Mouse (Mus musculus) kidney, adult 9 months (tissue): ENCODE measurements around the gene Gm39566.
"Not testable (repeated sequence)": the region's sequence is repeated elsewhere in the genome, so short reads cannot be mapped to it uniquely, and the experiment has no call there.

Experiments used
- DNase-seq: peaks from one replicate; pipeline ENCODE4 v3.0.0; 2022

Gene Gm39566

DNA sequence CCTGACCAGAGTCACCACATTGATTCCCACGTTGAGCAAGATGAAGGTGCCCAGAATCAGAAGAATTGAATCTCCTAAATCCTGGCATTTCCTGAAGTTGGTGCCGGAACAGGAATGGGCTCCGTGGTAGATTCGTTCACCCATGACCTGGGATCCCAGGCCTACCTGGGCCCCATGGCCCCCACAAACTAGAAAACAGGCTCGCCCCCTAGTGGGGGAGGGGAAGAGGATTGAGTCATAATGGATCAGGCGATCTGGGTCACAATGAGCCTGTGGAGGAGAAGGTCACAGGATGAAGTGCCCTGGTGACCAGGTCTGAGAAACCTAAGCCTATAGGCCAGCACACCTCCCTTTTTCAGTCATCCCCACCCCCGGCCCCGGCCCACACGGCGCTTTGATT is at the start of gene Gm39566:
TSS of gene Gm39566 (minus strand) at position 144 of the 400 bp plus-strand sequence.
- no peak for DNase-seq

DNA sequence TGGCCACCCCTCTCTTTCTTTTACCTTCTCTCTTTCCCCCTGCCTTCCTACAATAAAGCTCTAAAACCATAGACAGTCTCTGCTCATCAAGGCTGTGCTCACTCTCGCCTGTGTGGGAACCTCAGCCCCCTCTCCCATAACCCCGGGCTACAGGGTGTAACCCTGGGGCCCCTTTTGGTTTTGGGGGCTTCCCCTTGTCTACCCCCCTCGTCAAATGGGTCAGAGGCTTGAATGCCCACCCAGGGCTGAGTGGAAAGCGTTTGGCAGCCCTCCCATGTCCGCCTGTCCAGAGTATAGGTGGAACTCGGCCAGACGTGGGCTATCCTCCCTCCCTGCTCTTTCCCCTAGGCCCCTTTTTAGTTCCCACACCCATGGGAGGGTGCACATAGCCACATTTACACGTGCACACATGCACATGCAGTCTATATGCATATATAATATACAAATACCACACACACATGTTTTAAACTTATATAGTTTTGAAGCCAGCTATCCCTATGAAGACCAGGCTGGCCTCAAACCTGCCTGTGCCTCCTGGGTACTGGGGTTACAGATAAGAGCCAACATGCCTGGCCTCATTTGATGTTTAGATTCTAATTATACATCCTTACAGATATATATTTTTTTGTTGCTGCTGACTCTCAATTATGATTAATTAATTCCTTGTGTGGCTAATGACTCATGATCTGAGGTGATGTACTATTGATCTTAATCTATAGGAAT is 49.2 kb upstream of the Gm39566 start:
- DNase-seq: no peak

DNA sequence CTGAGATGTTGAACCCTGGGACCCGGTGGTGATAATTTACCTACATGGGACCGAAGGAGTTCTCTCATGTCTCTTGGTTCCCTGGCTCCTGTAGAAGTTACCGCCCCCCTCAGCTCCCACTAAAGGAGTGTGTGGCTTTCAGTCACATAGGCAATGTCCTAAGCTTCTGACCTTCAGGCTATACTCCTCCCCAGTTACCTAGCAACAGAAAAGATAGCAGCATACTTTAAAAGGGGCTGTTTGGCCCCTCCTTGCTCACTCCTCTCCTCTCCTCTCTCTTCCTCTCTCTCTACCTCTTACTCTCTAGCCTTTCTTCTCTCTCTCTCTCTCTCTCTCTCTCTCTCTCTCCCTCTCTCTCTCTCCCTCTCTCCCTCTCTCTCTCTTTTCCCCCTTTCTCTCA is 48.6 kb upstream of the Gm39566 start:
- not testable (repeated sequence) for DNase-seq

DNA sequence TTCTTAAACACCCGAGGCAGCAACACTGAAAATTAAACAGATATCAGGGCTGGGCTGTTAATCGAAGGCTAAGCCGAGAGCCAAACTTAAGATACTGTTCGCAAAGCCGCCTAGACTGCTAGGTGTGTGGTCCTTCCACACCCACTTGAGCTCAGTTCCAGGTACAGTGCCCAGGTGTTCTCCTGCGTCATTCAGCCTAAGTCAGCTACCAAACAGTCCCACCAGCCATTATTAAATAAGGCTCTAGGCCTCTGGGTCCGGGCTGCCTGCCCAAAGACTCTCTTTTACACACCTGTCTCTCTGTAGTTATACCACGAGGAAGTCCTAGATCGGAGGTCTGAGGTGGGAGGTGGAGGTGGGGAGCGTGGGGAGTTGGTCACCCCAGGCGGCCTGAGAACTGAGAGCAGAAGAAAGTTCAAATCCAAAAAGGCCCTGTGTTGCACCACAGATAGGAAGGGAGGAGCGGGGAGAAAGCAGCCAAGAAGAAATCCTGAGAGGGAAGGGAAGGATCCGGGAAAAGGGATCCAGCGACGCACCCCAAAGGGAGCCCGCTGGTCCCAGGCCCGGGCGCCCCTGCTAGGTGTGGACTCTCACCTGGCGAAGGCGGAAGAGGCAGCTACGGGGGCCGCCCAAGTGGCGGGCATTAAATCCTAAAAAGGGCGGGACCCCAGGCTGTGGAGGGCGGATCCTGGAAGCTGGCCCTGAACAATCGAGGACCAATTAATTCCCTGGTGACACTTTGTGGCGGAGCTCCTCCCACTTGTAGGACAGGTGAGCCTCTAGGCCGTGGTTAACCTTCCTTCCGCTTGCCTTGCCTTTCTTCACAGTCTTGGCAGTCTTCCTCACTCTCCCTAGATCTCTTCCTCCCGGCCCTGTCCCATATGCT is 43.3 kb upstream of the Gm39566 start, which contains the start of gene Tnk1:
TSS of gene Tnk1 (minus strand) at position 618 of the 886 bp plus-strand sequence.
- peak; percentile 74 for DNase-seq

DNA sequence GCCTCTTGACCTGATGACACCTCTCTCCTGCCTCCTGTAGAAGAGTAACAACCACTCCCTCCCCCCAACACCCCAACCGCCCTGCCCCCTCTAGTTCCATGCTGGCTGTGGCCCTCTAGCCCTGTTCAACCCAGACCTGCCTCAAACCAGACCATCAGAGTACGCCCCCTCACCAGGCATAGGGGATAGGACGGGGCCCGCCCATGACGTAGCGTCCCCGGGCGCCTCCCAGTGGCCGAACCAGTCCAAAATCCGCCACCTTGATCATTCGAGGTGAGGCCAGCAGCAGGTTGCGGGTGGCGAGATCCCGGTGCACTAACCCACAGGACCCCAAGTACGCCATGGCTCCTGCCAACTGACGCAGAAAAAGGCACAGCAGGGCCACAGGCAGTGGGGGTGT is 40.2 kb upstream of the Gm39566 start:
- peak; percentile 41 for DNase-seq

DNA sequence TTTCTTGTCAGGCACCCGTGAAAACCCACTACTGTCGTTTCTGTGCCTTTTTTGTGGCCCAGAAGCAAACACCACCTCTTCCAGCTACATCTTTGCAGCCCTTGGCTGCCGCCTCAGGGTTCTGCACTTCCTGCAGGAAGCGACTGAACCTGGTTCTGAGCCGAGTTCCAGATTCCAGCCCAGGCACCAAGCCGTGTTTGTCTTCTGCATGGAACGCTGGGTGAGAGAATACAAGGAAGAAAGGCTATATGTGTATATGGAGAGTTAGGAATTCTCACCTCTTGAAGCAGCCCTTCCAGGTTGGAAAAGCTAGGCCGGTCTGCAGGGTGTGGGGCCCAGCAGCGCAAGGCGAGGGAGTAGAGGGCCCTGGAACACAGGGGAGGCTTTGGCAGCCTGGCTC is 39.6 kb upstream of the Gm39566 start:
- no peak for DNase-seq

DNA sequence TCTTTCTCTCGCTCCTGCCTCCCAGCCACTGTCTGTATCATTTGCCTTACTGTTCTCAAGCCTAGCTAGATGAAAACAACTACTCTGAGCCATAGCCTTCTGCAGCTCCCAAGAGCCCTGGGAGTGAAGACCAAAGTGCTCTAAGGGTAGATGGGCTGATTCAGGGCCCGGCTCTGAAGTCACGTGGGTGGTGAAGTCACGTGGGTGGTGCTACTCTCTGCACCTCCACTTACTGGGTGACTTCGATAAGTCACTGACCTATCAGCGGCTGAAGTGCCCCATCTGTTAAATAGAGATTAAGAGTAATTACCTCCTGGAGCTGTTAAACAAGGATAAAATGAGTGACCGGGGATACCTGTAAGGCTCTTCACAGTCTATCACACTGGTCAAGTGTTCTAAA is 38.9 kb upstream of the Gm39566 start:
- peak; percentile 50 for DNase-seq

DNA sequence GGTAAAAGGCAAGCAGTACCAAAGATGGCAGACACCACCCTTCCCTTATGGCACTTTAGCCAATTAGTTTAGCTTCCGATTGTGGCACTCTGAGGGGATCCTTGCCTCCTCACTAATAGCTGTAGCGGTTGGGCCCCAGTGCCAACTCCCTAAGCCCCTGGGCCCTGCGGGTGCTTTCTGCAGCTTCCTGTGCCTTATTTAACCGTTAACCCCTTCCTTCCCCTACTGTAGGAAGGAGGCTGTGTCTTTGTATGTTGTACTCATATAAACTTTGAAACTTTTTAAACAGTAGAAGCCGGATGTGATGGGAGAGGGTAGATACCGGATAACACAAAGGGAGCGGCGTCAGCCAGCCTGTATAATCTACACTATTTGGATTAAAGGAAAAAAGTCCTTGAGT is 35.7 kb upstream of the Gm39566 start:
- DNase-seq: no peak

DNA sequence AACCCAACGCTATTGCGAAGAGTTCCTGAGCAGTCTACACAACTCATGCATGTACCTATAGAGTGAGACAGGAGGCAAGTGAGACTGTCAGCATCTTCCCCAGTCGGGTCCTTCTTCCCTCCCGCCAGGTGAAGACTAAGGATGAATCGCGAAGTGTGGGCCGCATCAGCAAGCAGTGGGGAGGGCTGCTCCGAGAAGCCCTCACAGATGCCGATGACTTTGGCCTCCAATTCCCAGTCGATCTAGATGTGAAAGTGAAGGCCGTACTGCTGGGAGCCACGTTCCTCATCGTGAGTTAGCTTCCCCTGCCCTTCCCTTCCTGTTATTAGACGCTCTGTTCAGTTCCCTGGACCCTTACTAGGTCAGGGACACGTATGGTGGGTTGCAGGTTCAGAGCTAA is 34.8 kb upstream of the Gm39566 start:
- DNase-seq: no peak

DNA sequence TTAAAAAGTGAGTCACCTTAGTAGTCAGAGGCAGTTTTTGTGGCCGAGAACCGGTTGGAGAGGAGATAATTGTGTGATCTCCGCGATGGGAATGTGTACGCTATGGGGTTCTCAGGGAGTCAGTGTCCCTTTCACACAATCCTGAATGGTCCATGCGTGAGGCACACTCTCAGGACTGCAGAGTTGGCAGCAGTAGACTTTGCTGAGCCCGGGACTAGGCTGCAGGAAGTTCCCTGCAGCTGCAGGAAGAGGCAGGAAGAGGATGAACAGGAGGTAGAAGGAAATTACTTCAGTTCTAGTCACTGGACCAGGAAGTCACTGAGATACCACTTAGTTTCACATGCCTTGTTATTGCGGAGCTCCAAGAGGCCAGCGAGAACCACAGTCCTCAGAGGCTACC is 34.0 kb upstream of the Gm39566 start:
- DNase-seq: no peak

DNA sequence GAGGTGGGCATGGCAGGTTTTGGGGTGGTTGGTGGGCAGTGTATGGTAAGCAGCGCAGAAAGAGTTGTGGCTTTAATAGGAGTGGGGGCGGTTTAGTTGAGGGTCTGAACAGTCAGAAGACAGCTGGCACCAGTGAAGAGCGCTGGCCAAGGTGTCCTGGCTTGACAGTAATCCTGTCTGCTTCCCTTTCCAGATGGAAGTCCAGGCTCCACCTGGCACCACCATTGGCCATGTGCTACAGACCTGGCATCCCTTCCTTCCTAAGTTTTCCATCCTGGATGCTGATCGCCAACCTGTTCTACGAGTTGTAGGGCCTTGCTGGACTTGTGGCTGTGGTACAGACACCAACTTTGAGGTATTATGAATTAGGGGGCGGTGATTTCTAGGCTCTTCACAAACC is 32.9 kb upstream of the Gm39566 start:
- no peak for DNase-seq

DNA sequence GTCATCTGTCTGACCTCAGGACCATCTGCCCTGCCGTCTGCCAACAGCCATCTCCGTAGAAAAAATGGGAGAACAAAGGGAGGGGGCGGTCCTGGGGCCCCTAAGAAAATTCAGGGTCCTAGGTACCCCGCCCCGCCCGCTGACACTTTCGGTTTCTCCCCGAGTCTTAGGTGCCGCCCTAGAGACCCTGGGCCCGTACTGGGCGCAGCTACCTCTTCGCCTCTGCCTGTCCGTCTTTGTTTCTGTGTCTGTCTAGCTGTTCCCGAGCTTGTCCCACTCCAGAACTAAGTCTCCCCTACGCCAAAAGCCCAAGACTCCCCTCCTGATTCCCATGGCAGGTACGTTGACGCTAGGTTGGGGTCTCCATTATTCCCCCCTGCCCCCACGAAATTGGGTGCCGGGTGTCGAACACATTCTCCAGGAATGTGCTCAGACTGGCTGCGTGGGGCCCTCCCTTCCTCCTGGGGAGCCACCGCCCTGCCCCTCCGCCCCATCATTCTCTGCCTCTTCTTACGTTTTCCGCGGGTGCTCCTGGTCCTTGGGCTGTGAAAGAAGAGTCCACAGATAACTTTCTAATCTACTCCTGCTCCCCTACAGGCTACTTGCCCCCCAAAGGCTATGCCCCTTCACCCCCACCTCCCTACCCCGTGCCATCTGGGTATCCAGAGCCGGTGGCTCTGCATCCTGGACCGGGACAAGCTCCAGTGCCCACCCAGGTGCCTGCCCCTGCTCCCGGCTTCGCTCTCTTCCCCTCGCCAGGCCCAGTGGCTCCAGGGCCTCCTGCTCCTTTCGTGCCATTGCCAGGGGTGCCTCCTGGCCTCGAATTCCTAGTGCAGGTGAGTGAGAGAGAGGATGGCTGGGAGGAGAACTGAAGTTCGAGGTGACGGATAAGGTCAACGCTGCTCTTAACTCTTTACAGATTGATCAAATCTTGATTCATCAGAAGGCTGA is 31.9 kb upstream of the Gm39566 start:
- no peak for DNase-seq

DNA sequence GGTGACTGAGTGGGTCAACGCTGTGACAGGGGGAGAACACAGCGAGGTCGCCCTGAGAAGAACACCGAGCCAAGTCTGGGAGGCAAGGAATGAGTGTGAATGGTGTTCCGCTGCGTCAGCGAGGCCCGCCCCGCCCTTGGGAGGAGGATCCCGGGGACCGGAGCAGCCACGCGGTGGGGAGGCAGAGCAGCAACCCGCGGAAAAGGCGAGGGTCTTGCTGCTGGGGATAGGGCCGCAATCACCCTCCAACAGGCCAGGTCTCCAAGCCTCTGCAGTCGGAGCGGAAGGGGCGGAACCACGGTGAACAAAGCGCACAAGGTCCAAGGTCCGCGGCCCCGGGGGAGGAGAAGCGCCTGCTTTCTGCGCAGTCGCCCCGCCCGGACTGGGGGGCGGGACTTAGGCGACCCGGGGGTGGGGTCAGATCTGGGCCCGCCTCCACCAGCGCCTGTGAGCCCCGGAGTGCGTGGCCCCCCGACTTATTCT is 31.1 kb upstream of the Gm39566 start, which contains the start of gene Plscr3:
TSS of gene Plscr3 (plus strand) at position 179 of the 483 bp plus-strand sequence.
- DNase-seq: peak; percentile 96

DNA sequence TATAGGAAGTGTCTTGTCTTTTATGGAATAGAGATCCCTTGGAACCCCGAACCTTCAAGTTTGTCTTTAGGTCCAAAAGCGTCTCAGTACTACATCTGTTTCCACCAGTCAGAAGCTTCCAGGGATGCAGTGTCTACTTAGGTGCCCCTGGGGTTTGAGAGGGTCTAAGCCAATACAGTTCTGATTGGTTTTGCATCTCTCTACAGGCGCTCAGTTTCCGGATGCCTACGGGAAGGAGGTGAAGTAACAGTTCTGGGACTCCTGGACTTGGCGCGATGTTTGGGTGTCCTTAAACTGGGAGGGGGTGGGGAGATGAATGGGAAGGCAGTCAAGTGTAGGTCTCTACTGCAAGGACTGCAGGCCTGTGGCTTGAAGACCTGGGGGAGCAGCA is 23.6 kb upstream of the Gm39566 start:
- no peak for DNase-seq

DNA sequence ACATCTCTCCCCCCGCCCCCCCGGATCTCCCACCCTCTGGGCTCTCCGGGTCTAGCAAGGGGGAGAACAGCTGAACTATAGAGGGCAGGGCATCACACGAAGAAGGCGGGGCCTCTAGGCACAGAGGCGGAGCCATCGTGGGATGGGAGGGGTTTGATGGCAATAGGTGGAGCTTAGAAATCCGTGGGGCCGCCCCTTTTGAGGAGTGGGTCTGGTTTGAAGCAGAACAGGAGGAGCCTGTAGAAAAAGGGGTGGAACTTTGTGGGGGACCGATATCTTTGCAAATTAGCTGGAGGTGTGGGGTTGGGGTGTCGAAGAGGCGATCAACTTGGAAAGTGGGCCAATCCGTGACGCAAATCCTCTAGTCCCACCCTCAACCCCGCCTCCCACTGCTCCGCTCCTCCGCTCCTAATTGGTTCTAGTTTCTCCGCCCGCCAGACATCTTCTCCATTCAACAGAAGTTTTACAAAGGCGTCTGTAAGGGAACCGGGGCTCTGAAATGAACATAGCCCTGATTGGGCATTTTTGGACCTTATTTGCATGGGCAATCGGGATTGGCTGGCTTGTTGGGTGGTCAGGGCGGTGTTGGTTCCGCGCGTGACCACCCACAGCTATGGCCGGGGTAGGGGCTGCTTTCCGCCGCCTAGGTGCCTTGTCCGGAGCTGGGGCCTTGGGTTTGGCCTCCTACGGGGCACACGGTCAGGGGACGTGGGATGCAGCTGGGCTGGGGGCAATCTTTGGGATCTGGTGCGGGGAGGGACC is 23.0 kb upstream of the Gm39566 start, which contains the start of gene Tmem256:
TSS of gene Tmem256 (plus strand) at position 563 of the 762 bp plus-strand sequence.
- DNase-seq: peak; percentile 99

DNA sequence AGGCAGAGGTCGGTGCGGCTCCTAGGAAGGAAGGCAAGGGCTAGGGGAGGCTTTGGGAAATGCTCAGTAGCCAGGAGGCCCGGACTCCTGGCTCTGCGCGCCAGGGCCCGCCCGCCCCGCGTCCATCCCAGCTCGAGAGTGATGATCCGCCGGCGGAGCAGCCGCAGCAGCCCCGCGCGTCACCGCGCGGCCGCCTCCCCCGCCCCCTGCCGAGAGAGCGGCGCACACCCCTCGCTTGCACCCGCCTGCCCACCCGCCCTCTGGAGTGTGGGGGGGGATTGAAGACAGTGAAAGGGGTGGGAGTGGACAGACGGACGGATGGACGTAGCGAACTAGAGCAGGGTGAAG is 22.5 kb upstream of the Gm39566 start, which contains the start of gene Nlgn2:
TSS of gene Nlgn2 (minus strand) at position 181 of the 348 bp plus-strand sequence.
- no peak for DNase-seq

DNA sequence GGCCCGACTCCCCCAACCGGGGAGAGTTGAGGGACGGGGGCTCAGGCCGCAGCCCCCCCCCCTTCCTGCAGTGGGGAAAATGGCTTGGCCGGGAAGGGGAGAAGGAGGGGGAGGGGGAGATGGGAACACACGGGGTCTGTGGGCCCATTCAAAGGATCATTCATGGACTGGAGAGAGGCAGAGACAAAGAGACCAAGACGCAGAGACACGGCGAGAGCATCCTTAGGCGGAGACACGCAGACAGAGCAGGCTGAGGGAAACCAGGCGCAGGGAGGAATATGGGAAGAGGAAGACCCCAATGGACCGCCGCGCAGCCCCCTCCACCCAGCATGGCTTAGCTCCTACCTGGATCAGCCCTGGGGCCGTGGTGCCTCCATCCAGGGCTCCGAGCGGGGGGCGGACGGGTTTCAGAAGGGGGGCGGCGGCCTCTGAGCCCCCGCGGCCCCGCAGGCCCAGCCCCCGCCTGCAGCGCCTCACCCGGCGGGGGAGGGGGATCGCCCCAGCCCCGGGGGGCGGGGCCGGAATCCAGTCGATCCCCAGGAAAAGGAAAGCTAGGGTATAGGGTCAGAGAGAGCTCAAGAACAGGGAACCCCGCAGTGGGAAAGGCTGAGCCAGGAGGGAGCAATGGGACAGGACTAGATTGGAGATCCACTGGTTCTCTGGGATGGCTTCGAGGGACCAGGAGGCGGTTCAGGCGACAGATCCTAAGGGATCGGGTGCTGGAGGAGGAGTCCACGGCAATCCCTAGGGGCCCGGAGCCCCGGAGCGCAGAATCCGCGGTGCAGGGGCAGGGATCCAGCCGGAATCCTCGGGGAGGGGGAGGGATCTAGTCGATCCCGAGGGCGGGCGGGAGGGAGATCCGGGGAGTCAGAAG is 21.8 kb upstream of the Gm39566 start:
- DNase-seq: peak; percentile 30

DNA sequence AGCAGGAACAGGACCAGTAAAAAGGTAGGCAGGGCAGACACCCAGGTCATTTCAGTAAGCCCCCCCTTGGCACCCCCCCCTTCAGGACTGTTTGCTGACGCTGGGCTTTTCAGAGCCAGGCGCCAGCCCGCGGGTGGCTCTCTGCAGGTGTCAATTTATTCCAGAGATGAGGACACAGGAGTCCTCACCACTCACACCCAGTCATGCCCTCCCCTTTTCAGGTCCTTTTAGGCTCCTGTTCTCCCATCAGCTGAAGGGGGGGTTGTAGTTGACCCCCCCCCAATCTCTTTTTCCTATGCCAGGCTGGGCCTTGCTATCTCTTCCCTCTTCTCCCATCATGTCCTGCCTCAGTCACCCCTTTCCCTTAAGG is 20.9 kb upstream of the Gm39566 start:
- no peak for DNase-seq

DNA sequence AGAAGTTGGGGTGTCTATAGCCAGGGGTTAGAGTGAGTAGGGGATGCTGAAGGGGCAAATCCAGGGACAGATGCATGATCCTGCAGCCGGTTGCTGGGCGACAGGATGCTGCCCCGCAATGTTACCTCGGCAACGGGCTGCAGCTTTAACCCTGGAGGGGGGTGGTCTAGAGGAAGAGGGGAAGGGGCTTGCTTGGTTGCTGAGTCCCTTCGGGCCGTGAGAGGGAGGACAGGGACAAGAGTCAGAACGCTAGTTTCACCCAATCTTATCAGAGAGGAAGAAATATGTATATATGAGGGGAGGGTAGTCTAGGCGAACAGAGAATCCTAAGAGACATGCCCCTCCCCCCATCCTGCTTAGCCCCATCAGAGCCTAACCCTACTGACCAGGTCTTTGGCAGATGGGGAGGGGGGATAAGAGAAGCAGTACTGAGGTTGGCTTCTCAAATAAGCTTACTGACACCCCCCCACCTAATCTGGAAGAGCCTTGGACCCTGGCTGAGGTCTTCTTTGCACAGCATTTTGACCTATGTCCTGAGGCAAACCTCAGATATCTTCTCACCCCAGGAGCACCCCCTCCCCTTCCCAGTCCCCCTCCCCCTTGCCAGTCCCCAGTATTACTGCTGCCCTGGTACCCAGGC is 20.3 kb upstream of the Gm39566 start:
- DNase-seq: no peak

DNA sequence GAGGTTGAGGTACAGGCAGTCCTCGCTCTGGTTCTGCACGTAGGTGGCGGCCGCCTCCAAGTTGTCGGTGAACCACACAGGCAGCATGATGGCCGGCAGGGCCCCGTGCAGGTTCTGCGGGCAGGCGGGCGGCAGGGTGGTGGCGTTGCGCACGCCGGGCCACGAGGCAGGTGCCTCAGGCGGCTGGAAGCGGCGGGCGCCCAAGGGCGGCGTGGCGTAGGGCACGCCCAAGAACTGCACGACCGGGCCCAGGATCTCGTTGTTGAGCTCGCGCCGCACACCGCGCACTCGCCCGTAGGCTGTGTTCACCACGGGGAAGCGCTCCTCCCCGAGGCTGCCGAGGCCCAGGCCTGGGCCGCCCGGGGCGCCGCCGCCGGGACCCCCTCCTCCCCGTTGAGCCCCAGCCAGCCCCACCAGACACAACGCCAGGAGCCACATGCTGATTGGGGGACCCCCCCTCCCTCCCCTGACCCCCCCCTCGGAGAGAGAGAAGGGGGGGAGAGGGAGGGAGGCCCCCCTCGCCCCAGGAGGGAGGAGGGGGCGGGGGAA is 19.0 kb upstream of the Gm39566 start:
- DNase-seq: peak; percentile 32
